Mouse (Mus musculus): ENCODE measurements around the gene Zfp423. TPM values are rescaled to one million over a fixed set of nuclear protein-coding genes. Genes with fewer than 3 reads are reported as not detected.

The Zfp423 gene
- polyA plus RNA-seq, 1 experiment = 38.1 TPM

DNA sequence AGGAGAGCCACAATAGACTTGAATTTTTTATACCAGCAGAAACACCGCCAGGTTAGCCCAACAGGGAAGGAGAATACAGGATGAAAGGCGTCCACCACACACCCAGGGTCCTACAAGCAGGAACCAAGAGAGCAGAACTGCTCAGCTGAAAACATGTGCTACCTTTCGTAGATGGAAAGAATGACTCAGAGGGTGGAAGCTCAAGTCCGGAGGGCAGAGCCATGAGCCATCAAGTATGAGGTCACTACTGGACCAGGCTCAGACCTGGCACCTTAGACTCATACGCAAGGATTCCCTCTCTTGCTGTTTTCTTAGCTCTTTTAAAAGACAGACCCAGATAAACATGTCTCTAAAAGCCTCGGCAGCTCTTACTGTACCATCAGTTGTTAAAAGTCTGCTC, 168.3 kb downstream of the Zfp423 start:
- Histone ChIP-seq H3K4me1 (ENCODE audit: control insufficient read depth, insufficient read depth, low read length) (0 out of 2 replicates have a peak, but pooled peaks cover 3% of the 10 kb centered on the region), H3K27ac (ENCODE audit: insufficient read depth, low read length) (no peak overlapping the region), H3K27me3 (ENCODE audit: control insufficient read depth, insufficient read depth, low read length) (no peaks in the 10 kb centered on the region), H3K4me3 (replicated peaks; ENCODE audit: insufficient read depth, low read depth, low read length) (no peak overlapping the region)
- no peak for TF ChIP-seq CTCF (IDR thresholded peaks at IDR 0.05; ENCODE audit: borderline replicate concordance, insufficient read depth, low read depth, low read length)
- no peak for TF ChIP-seq POLR2A (IDR thresholded peaks at IDR 0.05; ENCODE audit: borderline replicate concordance, insufficient read depth, low read length)
- peak in 1 of 2 experiments; percentile 55 for DNase-seq
- 52% methylated on average over 6 of the region's 6 CpGs for WGBS

DNA sequence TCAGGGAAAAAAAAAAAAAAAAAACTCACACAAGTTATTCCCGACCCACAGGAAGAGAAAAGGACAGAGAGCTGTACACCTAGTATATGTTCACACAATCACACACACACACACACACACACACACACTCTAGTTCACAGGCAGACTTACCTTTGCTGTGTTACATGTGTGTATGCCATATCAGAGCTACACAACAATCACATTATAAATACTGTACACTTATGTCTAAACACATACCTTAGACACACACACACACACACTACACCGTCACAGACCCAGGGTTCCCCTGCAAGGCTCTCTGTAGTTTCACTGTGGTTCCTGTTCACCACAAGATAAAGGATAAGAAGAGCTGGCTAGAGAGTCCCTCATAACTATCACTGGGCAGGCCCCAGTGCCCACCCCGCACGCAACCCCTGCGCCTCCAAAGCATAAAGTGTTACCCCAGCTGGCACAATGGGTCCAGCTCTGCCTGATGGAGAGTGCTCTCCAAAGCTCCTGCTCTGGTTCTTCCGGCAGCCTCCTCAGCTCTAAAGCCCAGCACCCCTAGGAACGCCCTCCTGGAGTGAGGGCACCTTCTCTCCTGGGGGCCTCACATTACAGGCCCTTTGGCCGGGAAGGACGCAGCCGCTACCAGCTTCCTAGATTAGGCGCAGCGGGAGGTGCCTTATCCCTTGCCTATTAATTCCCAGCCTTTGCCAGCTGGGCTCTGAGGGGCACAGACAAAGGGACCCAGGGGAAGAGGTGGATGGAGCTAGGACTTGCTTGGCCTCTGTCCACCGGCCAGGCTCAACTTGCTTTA, 174.6 kb downstream of the Zfp423 start:
- TF ChIP-seq CTCF (IDR thresholded peaks at IDR 0.05; ENCODE audit: borderline replicate concordance, insufficient read depth, low read depth, low read length) = no peak
- TF ChIP-seq POLR2A (IDR thresholded peaks at IDR 0.05; ENCODE audit: borderline replicate concordance, insufficient read depth, low read length) = no peak
- Histone ChIP-seq H3K27me3 (ENCODE audit: control insufficient read depth, insufficient read depth, low read length) (no peaks in the 10 kb centered on the region), H3K27ac (ENCODE audit: insufficient read depth, low read length) (no peak overlapping the region), H3K4me1 (ENCODE audit: control insufficient read depth, insufficient read depth, low read length) (no peaks in the 10 kb centered on the region), H3K4me3 (replicated peaks; ENCODE audit: insufficient read depth, low read depth, low read length) (no peak overlapping the region)
- no peak for DNase-seq
- 79% methylated on average over 13 of the region's 13 CpGs for WGBS

DNA sequence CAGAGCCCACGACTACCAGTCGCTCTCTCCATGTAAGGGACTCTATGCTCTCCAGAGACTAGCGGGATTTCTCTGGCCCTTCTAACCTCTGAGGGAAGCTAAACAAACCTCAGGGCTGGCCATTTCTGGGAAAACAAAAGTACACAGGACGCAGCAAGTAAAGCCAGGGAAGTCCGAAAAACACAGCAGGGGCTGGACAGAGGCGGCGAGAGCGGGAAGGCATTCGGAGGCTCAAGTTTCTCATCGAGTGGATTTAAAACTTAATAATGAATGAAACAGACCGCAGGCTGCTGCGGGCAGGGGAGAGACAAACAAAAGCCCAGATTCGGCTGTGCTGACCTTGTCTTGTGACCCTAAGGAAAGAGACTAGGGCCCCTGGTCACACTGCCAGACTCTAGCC, 175.2 kb downstream of the Zfp423 start:
- DNase-seq = no peak
- Histone ChIP-seq H3K4me1 (ENCODE audit: control insufficient read depth, insufficient read depth, low read length) (no peaks in the 10 kb centered on the region), H3K27me3 (ENCODE audit: control insufficient read depth, insufficient read depth, low read length) (no peaks in the 10 kb centered on the region), H3K27ac (ENCODE audit: insufficient read depth, low read length) (no peak overlapping the region), H3K4me3 (replicated peaks; ENCODE audit: insufficient read depth, low read depth, low read length) (no peak overlapping the region)
- TF ChIP-seq POLR2A (IDR thresholded peaks at IDR 0.05; ENCODE audit: borderline replicate concordance, insufficient read depth, low read length) = no peak
- TF ChIP-seq CTCF (IDR thresholded peaks at IDR 0.05; ENCODE audit: borderline replicate concordance, insufficient read depth, low read depth, low read length) = no peak
- WGBS = 75% methylated on average over 13 of the region's 13 CpGs

DNA sequence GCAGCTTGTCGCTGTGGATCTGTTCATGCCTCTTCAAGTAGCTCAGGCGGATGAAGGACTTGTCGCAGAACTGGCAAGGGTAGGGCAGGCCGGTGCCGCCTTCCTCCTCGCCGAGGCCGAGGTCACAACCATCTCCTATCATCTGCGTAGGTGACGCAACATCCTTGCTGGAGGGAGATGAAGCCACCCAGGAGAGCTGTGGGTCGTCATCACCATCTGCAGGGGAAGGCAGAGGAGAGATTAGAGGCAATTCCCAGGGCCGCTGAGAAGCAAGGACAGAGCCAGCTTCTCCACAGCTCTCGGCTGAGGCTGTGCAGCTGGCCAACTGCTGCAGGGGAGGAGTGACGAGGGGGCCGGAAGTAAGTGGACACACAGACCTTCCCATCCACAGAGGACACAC, 176.2 kb downstream of the Zfp423 start:
- H3K27ac ChIP-seq (ENCODE audit: insufficient read depth, low read length) = no peak overlapping the region
- no peaks in the 10 kb centered on the region for H3K4me1 ChIP-seq (ENCODE audit: control insufficient read depth, insufficient read depth, low read length)
- H3K4me3 ChIP-seq (replicated peaks; ENCODE audit: insufficient read depth, low read depth, low read length) = no peak overlapping the region
- no peaks in the 10 kb centered on the region for H3K27me3 ChIP-seq (ENCODE audit: control insufficient read depth, insufficient read depth, low read length)
- 54% methylated on average over 15 of the region's 15 CpGs for WGBS
- no peak for TF ChIP-seq CTCF (IDR thresholded peaks at IDR 0.05; ENCODE audit: borderline replicate concordance, insufficient read depth, low read depth, low read length)
- no peak for TF ChIP-seq POLR2A (IDR thresholded peaks at IDR 0.05; ENCODE audit: borderline replicate concordance, insufficient read depth, low read length)
- DNase-seq = no peak

DNA sequence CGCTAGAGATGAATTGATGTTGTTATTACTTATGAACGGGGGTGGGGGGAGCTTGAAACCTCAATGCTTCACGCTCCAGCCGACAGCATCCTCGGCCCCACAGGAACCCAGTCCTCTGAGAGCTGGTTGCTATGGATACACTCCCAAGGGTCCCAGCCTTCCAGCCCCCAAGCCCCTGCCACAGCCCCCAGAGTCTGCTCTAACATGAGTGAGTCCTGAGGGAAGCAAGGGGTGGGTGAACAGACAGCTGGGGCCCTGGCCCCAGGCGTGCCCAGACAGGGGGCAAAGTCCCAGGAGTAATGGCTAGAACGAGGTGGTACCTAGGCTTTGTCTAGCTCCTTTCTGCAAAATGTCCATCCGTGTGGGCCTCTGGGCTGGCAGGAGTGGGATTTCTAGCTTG, 181.8 kb downstream of the Zfp423 start:
- Histone ChIP-seq H3K27me3 (ENCODE audit: control insufficient read depth, insufficient read depth, low read length) (no peaks in the 10 kb centered on the region), H3K4me1 (ENCODE audit: control insufficient read depth, insufficient read depth, low read length) (peaks cover 10% of the 10 kb centered on the region), H3K4me3 (replicated peaks; ENCODE audit: insufficient read depth, low read depth, low read length) (no peak overlapping the region), H3K27ac (ENCODE audit: insufficient read depth, low read length) (no peak overlapping the region)
- no peak for DNase-seq
- TF ChIP-seq CTCF (IDR thresholded peaks at IDR 0.05; ENCODE audit: borderline replicate concordance, insufficient read depth, low read depth, low read length) = no peak
- no peak for TF ChIP-seq POLR2A (IDR thresholded peaks at IDR 0.05; ENCODE audit: borderline replicate concordance, insufficient read depth, low read length)
- WGBS = 63% methylated on average over 8 of the region's 8 CpGs

DNA sequence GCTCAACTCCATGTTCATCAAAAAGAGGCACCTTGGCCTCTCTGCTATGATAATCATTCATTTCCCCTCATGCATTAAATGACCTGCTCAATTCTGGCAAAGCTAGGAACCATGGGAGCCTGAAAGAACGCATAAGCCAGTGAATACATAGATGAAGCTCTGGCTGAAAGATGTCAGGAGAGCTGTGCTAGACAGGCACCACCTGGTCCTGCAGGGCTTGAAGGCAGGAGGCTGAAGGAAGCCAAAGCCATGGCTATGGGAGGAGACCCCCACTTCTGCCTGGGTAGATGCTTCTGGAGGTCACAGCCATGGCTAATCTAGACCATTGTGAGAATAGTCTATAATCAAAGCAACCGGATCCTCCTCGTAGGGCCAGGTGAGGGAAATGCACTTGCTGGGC, 183.5 kb downstream of the Zfp423 start:
- peaks cover 10% of the 10 kb centered on the region for H3K4me1 ChIP-seq (ENCODE audit: control insufficient read depth, insufficient read depth, low read length)
- no peak for DNase-seq
- WGBS = 80% methylated on average over 3 of the region's 3 CpGs
- no peak overlapping the region for H3K4me3 ChIP-seq (replicated peaks; ENCODE audit: insufficient read depth, low read depth, low read length)
- TF ChIP-seq POLR2A (IDR thresholded peaks at IDR 0.05; ENCODE audit: borderline replicate concordance, insufficient read depth, low read length) (no peak), CTCF (IDR thresholded peaks at IDR 0.05; ENCODE audit: borderline replicate concordance, insufficient read depth, low read depth, low read length) (no peak)
- no peaks in the 10 kb centered on the region for H3K27me3 ChIP-seq (ENCODE audit: control insufficient read depth, insufficient read depth, low read length)
- H3K27ac ChIP-seq (ENCODE audit: insufficient read depth, low read length) = no peak overlapping the region

DNA sequence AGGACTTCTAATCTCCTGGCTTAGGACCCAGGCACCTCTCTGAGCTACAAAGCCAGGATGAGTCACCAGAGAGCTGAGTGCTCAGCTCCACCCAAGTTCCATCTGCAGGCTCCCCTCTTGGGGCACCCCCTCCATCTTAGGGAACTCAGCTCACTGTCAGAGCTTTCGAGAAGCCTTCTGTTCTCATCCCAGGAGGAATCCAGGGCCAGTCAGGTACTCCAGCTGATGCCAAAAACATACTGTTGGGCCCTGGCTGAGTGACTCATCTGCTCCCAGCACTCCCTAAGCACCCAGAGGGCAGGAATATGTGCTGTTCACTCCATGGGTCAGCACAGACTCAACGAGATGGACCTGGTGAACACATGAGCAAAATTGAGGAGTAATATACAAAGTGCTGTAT, 184.4 kb downstream of the Zfp423 start:
- 16% methylated on average over 2 of the region's 2 CpGs for WGBS
- H3K4me1 ChIP-seq (ENCODE audit: control insufficient read depth, insufficient read depth, low read length) = peaks cover 10% of the 10 kb centered on the region
- peak in 1 of 2 experiments; percentile 56 for DNase-seq
- H3K27me3 ChIP-seq (ENCODE audit: control insufficient read depth, insufficient read depth, low read length) = no peaks in the 10 kb centered on the region
- TF ChIP-seq CTCF (IDR thresholded peaks at IDR 0.05; ENCODE audit: borderline replicate concordance, insufficient read depth, low read depth, low read length) = no peak
- TF ChIP-seq POLR2A (IDR thresholded peaks at IDR 0.05; ENCODE audit: borderline replicate concordance, insufficient read depth, low read length) = no peak
- H3K4me3 ChIP-seq (replicated peaks; ENCODE audit: insufficient read depth, low read depth, low read length) = no peak overlapping the region
- no peak overlapping the region for H3K27ac ChIP-seq (ENCODE audit: insufficient read depth, low read length)

DNA sequence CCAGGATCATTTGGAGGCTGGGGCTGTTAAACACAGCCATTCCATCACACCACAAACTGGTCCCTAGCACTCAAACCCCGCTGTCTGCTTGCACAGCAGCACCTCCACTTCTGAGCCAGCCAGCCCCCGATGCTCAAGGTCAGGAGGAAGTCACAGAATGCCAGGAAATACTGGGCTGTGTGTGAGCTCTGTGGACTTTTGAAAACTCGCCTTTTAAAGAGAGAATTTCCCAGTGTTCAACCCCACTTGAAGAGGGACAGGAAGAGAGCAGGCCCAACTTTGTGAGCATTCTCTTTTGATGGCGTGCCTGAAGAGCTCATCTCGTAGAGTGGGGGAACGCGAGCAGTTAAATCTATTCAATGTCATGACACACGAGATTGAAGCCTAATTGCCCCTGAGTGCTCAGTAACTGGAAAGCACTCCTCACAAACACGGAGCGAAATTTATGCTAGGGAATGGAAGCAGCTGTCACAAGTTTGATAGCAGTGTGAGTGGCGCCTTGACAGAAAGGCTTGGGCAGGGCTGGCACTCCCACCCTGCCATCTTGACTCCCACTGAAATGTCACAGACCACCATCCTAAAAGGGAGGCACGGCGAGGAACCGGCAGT, 186.4 kb downstream of the Zfp423 start:
- Histone ChIP-seq H3K4me1 (ENCODE audit: control insufficient read depth, insufficient read depth, low read length) (peaks cover 10% of the 10 kb centered on the region), H3K4me3 (replicated peaks; ENCODE audit: insufficient read depth, low read depth, low read length) (no peak overlapping the region), H3K27ac (ENCODE audit: insufficient read depth, low read length) (no peak overlapping the region), H3K27me3 (ENCODE audit: control insufficient read depth, insufficient read depth, low read length) (no peaks in the 10 kb centered on the region)
- no peak for DNase-seq
- TF ChIP-seq POLR2A (IDR thresholded peaks at IDR 0.05; ENCODE audit: borderline replicate concordance, insufficient read depth, low read length) = no peak
- WGBS = 88% methylated on average over 14 of the region's 14 CpGs

Measured in cerebellum, adult 2 months (tissue).